Mouse (Mus musculus) heart, adult 8-10 months (tissue): ENCODE measurements around the gene Prrx2. TPM values are rescaled to one million over a fixed set of nuclear protein-coding genes. Genes with fewer than 3 reads are reported as not detected.

Source experiments
- DNase-seq: peaks from one replicate; pipeline ENCODE4 v3.0.0; 2022; ENCODE audit warnings: low spot score
- total RNA-seq, 4 experiments: library from RNA; stranded (reverse); gene quantifications; 2 replicates each; pipeline ENCODE4 v1.2.4; 2022

Gene Prrx2
- under 1 TPM; 0.28 to 1.00 (median 0.73) TPM for total RNA-seq

DNA sequence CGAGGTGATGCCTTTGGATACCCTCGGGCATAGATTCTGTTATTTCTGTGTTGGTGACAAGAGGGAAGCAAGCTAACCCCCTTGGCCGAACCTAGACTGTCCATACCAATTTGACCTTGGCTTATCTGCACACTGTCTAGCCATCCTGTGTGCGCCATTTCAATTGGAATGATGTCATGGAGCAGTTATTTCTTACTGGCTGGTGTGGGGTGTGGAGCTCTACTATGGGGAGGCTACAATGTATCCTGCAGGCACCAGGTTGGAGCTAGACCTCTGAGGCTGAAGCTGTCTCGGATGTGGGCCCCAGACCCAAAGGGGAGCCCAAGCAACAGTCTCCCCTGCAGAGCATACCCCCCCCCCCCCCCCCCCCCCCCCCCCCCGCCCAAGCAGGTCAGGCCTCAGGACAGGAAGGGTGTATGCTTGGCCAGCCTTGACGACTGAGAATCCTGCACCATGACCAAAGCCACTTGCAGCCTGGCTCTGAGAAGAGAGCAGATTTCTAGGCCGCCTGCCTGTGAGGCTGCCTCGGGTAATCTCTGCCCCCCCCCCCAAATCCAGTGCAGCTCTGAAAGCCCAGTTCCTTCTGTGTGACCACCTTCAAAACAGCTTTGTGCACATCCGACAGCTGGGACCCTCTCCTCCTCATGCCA is at the start of gene Prrx2:
Gene Prrx2 (plus strand): TSS at position 600 of the 650 bp plus-strand sequence.
- DNase-seq: no peak

DNA sequence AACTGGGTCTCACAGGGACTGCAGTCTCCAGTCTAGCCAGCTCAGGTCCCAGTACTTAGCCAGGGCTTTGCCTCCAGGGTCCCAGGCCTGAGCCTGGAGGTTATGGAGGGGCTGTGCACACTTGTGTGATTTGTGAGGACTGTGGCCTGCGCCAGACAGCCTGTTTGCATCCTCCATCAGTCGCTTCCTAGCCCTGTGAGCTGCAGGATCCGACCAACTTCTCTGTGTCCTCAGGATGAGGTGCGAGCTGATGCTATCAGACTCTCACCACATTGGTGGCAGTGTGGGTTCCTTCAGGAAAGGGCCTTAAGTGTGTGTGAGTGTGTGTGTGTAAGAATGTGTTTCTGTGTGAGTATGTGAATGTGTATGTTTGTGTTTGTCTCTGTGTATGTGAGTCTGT is 47.3 kb upstream of the Prrx2 start:
- no peak for DNase-seq

DNA sequence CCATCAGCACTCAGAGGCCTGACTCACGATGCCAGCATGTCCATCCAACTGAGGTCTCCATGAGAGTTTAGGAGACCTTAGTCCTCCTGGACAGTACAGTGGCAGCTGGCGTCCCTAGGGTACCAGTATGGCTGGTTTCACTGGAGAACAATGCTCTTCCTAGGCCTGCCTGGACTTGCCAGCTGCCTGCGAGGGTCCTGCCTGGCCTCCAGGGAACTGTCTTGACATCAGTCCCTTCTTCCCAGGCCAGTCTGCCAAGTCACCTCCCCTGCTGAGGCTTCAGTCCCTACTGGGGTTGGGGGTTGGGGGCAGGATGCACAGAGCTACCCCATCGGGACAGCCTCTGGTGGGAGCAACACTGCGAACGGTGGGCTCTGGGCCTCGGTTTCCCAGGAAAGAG is 42.7 kb upstream of the Prrx2 start:
- no peak for DNase-seq

- DNase-seq: peak; percentile 97
Observed at GRCm38 (mm10) chr2:30794179-30795108, 40.3 kb upstream of the Prrx2 start.

GRCm38 (mm10) chr2:30795271-30795888 is 39.4 kb upstream of the Prrx2 start:
- DNase-seq: no peak

GRCm38 (mm10) chr2:30795889-30796275 is 38.9 kb upstream of the Prrx2 start:
- DNase-seq: no peak

DNA sequence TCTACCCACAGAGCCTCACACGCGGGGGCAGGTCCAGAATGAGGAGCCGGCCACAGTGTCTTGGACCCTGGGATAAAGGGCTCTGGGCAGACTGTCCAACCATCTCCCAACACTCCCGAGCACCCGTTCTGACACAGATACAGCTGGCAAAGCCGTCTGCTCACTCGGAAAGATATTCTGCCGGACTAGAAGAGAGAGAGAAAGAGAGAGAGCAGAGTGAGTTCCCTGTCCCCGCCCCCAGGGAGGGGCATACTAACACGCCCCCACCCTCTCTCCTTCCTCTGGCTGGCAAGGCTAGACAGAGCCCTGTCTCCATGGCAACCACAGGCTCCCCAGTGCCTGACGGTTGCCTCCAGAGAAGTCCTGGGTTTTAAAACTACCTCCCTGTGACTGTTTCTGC is 38.4 kb upstream of the Prrx2 start:
- peak; percentile 59 for DNase-seq

DNA sequence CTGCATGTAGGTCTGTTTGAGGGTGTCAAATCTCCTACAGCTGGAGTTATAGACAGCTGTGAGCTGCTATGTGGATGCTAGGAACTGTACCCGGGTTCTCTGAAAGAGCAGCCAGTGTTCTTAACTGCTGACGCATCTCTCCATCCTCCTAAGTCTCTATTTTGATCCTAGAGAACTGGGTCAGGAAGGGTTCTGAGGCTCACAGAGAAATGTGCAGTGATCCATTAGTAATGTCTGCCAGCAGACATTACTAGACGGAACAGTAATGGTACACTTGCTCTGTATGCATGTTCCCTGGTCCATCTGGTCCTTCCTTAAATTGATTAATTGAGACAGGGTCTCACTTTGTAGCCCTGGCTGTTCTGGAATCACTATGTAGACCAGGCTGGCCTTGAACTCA is 35.3 kb upstream of the Prrx2 start:
- DNase-seq: no peak

DNA sequence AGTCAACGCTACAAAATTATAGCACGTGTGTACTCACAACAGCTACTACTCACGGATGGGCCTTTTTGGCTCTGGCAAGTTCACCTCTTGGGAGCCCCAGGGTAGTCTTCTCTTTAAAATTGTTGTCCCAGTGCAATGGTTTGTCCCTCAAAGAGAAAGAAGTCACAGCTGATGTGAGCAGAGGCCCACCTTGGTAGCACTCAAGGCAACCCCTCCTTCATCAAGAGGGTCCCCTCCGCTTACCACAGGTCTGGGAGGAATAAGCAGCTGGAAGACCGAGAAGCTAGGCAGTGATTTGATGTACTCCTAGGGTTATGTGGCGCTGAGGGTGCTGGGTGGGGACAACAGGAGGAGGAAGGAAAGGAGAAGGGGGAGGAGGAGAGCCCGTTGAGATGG is 34.1 kb upstream of the Prrx2 start:
- no peak for DNase-seq

DNA sequence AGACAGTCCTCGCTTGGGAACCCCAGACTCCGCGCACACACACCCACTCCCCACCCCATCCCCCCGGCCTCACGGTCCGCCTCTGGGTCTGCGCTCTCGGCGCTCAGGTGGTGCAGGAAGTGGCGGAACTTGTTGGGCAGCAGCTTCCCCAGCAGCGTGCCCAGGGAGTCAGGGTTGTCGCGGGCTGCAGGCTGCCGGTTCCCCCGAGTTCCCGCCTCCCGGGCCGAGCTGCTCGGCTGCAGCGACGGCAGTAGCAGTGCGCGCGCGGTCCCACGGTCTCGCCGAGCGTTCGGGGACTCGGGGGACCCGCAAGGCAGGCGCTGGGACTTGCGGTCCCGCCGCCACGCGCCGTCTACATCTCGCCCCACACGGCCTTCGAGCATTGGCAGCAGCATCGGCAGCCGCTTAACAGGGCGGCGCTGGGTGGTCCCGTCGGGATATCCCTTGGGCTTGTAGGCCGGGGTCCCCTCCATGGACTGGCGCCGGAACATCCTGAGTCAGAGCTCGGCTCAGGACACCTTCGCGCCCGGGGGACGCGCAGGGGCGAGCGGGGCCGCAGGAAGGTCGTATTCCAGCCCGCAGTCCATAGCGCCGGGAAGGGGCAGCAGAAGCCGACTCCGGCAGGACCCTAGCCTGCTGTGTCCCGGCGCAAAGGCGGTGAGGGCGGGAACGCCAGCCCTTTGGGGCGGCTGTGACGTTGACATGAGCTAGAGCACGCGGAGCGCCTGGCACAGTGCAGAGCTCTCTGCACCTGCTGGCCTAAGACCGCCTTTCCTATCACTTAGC is 33.5 kb upstream of the Prrx2 start:
- DNase-seq: no peak

- no peak for DNase-seq
Observed at GRCm38 (mm10) chr2:30803604-30804003, 31.2 kb upstream of the Prrx2 start, which contains the start of gene 1700001O22Rik. TSS of gene 1700001O22Rik (minus strand) at chr2:30803661.

DNA sequence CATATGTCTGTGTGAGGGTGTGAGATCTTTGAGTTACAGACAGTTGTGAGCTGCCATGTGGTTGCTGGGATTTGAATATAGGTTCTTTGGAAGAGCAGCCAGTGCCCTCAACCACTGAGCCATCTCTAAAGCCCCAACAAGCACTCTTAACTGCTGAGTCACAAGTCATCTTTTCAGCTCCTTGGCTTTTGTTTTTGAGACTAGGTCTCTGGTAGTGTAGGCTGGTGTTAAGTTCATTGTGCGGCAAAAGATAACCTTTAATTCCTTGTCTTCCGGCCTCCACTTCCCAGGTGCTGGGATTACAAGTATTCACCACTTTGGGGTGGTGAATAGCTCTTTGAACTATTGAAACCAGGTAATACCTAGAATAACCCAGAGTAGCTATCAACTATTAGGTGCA is 28.8 kb upstream of the Prrx2 start:
- no peak for DNase-seq

DNA sequence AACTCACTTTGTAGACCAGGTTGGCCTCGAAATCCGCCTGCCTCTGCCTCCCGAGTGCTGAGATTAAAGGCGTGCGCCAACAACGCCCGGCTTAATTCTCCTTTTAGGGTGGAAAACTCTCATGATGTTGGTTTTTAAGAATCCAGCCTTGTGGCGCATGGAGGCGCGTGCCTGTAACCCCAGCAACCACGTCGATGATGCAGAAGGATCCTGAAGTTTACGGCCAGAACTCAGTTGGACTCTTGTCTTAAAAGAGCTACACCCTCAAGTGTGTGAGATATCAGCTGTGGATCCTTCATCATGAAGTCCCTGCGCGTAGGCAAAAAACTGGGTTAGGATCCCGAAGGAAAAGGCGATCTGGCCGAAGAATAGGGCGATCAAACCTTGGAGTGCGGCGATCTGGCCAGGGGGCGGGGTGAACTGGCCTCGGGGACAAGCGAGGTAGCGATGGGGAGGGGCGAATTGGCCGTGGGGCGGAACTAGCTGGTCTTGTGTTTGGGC is 27.6 kb upstream of the Prrx2 start:
- DNase-seq: no peak

- peak; percentile 99 for DNase-seq
Observed at GRCm38 (mm10) chr2:30807648-30808295, 27.0 kb upstream of the Prrx2 start, which contains the start of gene Ntmt1. TSS of gene Ntmt1 (plus strand) at chr2:30807826.

DNA sequence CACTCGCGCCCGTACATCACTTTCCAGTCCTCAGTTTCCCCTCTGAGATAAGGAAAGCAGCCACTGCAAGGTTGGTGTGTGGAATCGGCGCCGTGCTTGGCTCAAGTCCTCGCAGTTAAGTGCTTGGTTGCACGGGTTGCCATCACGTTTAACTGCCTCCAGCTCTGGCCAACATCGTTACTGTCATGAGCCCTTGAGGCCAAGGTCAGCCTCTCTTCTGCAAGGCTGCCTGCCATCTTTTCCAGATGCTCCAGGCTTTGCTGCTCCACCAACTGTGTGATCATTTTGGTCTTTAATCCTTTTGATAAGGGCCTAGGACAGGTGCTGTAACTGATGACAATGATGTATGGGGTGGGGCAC is 26.5 kb upstream of the Prrx2 start:
- peak; percentile 44 for DNase-seq

DNA sequence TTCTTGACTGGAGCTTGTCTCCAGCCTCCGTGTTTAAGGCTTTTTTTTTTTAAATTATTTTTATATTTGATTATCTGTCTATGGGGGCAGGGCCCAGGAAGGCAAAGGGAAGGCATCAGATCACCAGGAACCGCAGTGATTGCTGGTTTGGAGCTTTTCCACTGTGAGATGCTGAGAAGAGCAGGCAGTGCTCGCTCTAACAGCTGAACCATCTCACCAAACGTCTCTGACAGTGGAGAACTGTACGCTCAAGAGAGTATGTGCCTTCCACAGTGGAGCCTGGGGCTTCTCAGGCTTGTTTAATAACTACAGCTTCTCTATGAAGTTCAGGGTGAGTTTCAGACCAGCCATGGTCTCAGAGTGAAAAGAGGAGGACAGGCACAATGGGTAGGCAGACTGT is 25.3 kb upstream of the Prrx2 start:
- DNase-seq: no peak

DNA sequence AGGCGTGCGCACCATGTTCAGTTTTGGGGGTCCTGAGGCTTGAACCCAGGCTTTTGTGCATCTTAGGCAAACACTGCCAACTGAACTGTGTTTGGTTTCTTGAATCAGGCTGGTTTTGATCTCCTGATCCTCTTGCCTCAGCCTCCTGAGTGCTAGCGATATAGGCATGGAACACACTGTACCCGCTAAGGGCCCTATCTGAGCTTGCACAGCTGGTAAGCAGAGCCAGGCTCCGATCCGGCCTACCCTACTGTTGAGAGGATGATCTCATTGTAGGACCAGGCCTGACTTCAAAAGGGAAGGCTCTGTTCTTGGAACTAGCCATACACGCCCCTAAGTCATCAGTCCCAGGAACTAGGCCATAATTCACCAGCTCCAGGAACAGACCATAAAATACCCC is 24.2 kb upstream of the Prrx2 start:
- no peak for DNase-seq

GRCm38 (mm10) chr2:30816383-30816782 is 18.4 kb upstream of the Prrx2 start:
- DNase-seq: no peak

DNA sequence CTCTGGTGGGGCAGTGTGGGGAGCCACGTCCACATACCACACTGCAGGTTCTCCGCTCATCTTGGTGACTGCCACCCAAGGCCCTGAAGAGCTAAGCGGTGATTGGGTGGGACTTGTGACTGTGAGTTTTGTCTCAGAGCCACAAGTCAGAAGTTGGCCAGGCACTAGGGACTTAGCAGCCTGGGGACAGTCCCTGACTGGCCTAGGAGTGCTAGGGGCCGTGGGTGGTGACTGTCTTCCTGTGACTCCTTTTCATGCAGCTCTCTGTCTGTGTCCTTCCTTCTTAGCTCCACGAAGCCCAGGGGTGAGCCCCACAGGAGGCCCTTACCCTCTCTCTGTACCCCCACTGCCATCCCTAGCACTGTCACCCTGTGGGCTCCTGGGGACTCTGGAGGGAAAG is 14.9 kb upstream of the Prrx2 start:
- no peak for DNase-seq

DNA sequence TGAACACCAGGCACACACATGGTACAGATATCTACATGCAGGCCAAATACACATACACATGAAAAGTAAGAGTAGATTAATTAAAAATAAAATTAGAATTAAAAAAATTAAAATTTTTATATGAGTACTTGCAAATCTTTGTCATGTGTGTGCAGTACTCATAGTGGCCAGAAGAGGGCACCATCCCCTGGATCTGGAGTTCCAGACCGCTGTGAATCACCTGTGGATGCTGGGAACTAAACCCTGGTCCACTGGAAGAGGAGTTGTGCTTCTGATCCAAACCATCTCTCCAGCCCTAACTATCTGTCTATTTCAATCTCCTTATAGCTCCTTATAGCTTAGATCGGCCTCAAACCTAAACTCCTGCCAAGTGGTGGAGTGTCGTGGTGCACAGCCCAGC is 13.7 kb upstream of the Prrx2 start:
- no peak for DNase-seq

- no peak for DNase-seq
Observed at GRCm38 (mm10) chr2:30822460-30822859, 12.3 kb upstream of the Prrx2 start.
